Mouse (Mus musculus): ENCODE measurements around the gene Acvr2b.
A peak's percentile ranks its signal among the peaks of the same experiment; 100 is the strongest.

The Acvr2b gene

DNA sequence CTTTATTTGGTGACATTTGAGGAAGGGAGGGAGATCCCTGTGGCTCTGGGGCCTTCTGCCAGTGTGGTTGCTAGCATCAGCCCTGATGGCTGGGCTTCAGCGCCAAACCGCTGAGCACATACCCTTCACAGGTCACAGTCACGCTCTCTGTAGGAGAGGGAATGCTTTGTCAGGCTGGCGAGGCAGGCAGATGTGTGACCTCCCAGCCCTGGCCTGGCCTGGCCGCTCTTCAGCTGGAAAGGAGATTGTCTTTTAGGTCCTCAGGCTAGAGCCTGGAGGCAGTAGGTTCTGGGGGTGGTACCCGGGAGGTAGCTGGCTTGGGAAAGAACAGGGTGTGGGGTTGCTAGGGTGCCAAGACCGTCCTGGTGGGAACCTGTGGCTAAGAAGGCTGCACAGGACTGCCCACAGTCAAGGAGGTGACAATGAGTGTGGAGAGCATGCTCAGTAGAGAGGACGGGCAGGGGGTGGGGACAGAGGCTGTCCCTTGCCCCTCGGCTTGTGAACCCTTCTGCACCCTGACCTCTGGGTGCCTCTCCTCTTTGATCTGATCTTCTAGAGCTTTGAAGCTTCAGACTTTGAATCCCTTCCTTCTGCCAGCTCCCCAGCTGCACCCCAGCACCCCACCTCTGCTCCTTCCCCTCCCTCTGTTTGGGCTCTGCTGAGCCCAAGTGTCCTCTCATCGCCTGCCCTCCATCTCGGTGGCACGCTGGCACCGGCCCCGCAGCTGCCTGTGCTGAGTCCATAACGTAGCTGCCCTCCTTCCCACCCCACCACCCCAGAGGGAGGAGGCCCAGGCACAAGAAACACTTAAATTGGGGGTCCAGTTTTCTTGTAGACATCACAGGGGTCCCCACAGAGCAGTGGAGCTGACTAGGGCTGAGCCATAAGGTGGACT lies 73.0 kb downstream of the Acvr2b start:
- DNase-seq = no peak

DNA sequence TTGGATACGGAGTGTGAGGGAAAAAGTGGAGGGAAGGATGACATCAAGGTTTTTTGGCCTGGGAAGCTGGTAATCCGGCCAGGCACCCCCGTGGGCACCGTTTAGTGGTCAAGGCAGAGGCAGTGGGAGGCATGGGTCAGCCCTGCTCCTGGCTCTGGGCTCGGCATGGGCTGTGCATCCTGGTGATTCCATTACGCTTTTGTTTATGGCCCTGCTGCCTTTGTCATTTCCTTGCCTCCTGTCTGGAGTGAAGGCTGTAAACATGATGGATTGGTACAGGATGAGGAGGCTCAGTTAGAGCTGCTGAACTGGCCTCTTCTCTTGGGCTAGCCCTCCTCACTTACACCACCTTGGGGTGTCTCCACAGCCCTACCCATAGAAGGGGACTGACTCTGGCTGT lies 75.8 kb downstream of the Acvr2b start:
- DNase-seq = no peak

DNA sequence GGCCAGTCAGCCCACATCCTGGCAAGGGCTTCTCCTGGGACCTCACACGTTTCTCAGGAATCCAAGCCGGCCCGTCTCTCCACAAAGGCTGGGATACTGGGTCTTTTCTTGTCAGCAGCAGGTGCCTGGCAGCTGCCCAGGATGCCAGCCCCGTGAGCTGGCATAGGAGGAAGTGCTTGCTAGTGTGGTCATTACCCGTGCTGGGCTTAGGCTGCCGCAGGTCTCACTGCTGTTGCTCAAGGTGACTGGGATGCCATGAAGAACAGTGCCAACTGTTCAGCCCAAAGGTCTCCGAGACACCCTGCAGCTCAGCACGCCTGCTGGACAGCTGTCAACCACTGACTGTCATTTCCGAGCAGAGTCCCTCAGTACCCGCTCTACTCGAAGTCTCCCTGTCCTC lies 76.4 kb downstream of the Acvr2b start:
- DNase-seq = peak in 1 of 2 experiments; percentile 17

DNA sequence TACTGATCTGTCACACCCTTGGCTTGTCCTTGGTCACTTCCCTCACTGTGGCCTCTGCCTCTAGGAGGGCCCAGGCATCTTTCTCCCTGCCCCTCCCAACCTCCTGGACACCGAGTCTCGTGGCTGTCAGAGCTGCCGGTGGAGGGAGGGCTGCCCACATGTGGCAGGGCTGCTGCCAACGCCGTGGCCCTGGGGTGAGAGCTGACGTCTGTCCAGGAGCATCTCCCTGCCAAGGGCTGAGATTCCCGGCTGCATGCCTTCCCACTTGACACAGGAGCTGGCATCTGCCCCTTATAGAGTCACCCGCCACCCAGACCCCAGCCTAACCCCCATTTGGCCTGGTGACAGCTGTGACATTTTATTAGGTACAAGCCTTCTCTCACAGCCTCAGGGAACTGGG lies 77.4 kb downstream of the Acvr2b start:
- DNase-seq = no peak

DNA sequence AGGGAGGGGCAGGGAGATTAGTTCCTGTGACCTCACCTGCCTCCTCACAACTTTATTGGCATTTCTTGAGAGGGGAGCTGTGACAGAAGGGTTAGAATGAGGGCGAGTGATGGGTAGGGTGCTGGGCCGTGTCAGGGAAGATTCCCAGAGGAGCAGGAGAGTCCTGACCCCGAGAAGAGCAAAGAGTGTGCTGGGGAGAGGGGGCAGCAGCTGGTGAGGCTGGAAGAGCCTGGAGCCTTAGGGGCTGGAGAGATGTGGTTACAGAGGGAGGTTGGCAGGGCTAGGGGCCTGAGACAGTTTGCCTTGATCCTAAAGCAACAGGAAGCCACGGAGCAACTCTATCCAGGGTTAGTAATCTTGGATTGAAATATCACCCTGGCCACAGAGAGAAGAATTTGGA lies 79.7 kb downstream of the Acvr2b start:
- DNase-seq = no peak

DNA sequence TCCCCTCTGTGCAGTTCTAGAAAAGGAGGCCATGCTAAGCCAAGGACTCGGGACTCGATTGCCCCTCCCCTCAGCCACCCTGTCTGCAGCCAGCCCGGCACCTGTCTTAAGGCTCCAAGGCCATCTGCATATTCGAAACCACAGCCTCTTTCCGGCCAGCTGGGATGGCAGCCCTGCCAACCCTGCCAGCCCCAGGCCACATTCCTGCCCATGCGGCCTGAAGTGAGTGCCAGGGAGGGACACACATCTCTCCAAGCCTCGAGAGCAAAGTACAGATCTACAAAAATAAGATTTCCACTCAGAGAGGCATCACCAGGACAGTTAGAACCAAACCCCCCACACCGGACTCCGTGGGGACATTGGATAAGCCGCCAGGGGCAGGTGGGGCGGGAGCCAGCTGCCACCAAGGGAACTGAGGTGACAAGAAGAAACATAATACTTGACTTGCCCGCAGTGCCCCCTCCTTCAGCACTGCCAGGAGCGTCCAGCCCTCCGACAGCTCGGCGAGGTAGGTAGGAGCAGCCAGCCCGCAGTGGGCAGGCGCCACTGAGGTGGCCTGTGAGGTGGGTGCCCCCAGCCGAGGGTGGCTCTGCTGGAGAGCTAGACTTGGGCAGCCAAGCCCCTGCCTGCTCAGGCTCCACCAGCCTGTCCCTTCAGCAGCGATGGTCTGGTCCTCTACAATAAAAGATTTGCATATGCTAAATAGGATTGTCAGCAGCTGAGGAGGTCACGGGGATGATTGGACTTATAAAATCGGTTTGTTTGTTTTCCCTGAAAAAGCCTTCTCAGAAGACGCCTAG lies 81.8 kb downstream of the Acvr2b start:
- DNase-seq = peak; percentile 17 to 18

DNA sequence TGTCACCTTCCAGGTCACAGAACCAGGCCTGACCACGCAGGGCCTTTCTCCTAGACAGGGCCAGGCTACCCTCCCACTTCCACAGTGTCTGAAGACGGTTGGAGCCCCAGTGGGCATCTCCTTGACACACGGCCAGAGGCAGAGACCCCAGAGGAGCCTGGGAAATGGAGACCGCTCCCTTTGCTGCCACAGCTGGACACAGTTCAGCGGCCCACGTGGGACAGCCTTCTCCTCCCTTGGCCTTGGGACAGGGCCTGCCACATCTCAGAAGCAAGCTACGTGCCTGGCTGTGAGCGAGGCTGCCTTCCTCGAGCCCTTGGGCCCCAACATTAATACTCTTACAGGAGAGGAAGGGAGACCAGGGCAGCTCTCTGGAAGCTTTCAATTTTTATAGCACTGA lies 82.5 kb downstream of the Acvr2b start:
- DNase-seq = no peak

All from cerebellum, adult 18-20 months (tissue).